Mouse (Mus musculus): Measurements from ENCODE around the gene Fbxl2.

- TF ChIP-seq GATA1 (IDR thresholded peaks at IDR 0.05; ENCODE audit: borderline replicate concordance, low read length), result no peak
- TF ChIP-seq FLI1 (IDR thresholded peaks at IDR 0.05; ENCODE audit: low read length), result no peak
These were observed 67.3 kb downstream of the Fbxl2 start for GRCm38 (mm10) chr9:113978656-113979055.

Data from megakaryocyte, embryonic 14.5 days (primary cell).